Mouse (Mus musculus): ENCODE measurements around the gene Tmem214. TPM values are rescaled to one million over a fixed set of nuclear protein-coding genes. Genes with fewer than 3 reads are reported as not detected.
"Not testable (repeated sequence)": the region's sequence is repeated elsewhere in the genome, so short reads cannot be mapped to it uniquely, and the experiment has no call there.

The Tmem214 gene
- polyA plus RNA-seq, 1 experiment: 81.3 TPM

DNA sequence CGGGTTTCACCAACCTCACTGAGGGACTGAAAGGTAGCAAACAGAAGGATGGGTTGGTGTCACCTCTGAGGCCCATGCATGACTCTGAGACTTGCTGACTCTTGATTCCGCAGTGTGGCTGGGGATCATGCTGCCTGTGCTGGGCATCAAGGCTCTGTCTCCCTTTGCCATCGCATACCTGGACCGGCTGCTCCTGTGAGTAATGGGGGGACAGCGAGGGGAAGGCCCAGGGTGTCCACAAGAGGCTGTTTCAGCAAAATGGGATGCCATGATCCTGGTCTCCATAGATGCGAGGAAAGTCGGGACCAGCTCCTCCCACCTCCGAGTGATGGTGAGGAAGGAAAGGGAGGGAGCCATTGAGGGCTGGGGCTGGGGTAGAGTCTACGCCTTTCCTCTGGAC, 4.8 kb downstream of the Tmem214 start:
- Histone ChIP-seq H3K36me3 (ENCODE audit: control insufficient read depth, insufficient read depth, low read length) (peaks cover 9% of the 10 kb centered on the region), H3K4me3 (ENCODE audit: insufficient read depth, low read depth, low read length) (no peak overlapping the region), H3K27me3 (replicated peaks; ENCODE audit: control insufficient read depth, insufficient read depth, low read length) (no peaks in the 10 kb centered on the region), H3K4me1 (ENCODE audit: control insufficient read depth, insufficient read depth, low read length) (no peaks in the 10 kb centered on the region; the same call in 1 of the 2 replicates), H3K27ac (ENCODE audit: insufficient read depth, low read depth, low read length) (no peak overlapping the region)
- WGBS: 91% methylated on average over 9 of the region's 9 CpGs
- DNase-seq: no peak
- TF ChIP-seq CTCF (conservative IDR thresholded peaks at IDR 0.05; ENCODE audit: insufficient read depth, insufficient read length, low read depth, low read length) (no peak), POLR2A (IDR thresholded peaks at IDR 0.05; ENCODE audit: low read depth, low read length) (no peak)

DNA sequence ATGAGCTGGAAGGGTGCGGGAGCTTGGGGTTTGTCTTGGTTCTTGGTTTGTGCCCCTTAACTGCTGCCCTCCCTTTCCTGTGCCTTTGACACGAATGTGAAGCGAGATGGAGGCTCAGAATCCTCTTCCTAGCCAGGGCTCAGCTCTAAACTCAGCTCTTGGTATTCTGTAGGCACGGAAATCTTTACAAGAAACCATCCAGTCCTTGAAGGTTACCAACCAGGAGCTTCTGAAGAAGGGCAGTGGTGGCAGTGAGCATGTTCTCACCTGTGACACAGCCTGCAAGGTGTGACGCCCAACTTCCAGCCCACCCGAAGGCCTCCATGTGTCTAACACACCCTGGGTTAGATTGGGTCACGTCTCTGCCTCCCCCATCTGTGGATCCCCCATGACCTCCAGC, 6.6 kb downstream of the Tmem214 start:
- Histone ChIP-seq H3K4me1 (ENCODE audit: control insufficient read depth, insufficient read depth, low read length) (no peaks in the 10 kb centered on the region; the same call in 1 of the 2 replicates), H3K27me3 (replicated peaks; ENCODE audit: control insufficient read depth, insufficient read depth, low read length) (no peaks in the 10 kb centered on the region), H3K36me3 (ENCODE audit: control insufficient read depth, insufficient read depth, low read length) (peaks cover 9% of the 10 kb centered on the region), H3K4me3 (ENCODE audit: insufficient read depth, low read depth, low read length) (no peak overlapping the region), H3K27ac (ENCODE audit: insufficient read depth, low read depth, low read length) (no peak overlapping the region)
- 89% methylated on average over 7 of the region's 7 CpGs for WGBS
- no peak for TF ChIP-seq POLR2A (IDR thresholded peaks at IDR 0.05; ENCODE audit: low read depth, low read length)
- TF ChIP-seq CTCF (conservative IDR thresholded peaks at IDR 0.05; ENCODE audit: insufficient read depth, insufficient read length, low read depth, low read length): no peak
- no peak for DNase-seq

DNA sequence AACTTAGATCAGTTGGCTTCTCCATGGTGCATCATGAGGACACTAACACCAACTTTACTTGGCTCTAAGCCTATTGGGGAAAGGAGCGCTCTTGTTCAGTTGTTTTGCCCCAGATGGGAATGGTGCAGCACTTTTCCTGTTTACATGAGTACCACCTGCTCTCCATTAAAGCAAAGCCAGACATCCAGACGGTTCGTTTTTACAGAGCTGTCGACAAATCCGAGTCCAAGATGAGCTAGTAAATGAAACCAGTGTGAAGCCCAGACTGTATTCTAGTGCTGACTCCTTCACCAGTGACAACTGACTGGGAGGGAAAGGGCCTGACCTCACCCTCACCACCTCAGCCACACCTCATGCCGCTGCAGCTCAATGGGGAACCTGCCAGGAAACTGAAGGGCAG, 10.8 kb downstream of the Tmem214 start:
- DNase-seq: no peak

DNA sequence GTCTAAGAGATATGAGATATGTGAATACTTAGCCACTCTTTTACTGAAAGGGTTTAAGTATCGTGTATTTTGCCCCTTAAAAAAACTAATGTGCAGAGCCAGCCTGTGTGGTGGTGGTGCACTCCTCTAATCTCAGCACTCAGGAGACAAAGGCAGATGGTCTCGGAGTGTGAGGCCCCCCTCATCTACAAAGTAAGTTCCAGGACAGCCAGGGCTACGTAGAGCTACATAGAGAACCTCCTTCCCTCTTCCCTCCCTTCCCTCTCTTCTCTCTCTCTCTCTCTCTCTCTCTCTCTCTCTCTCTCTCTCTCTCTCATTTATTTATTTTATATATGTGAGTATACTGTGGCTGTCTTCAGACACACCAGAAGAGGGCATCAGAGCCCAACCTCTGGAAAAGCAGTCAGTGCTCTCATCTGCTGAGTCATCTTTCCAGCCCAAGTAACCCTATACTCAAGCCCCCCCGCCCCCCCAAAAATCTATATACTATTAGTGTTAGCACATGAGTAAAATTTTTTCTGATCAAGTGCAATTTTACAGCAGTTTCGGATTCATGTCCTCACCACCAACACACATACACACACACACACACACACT, 11.6 kb downstream of the Tmem214 start:
- Histone ChIP-seq H3K4me1 (ENCODE audit: control insufficient read depth, insufficient read depth, low read length) (no peaks in the 10 kb centered on the region), H3K36me3 (ENCODE audit: control insufficient read depth, insufficient read depth, low read length) (peaks cover 7% of the 10 kb centered on the region), H3K27ac (ENCODE audit: insufficient read depth, low read depth, low read length) (no peak overlapping the region), H3K27me3 (replicated peaks; ENCODE audit: control insufficient read depth, insufficient read depth, low read length) (no peaks in the 10 kb centered on the region), H3K4me3 (ENCODE audit: insufficient read depth, low read depth, low read length) (no peak overlapping the region)
- no peak for DNase-seq
- TF ChIP-seq POLR2A (IDR thresholded peaks at IDR 0.05; ENCODE audit: low read depth, low read length): no peak
- TF ChIP-seq CTCF (conservative IDR thresholded peaks at IDR 0.05; ENCODE audit: insufficient read depth, insufficient read length, low read depth, low read length): no peak; the same call in 1 of the 2 replicates
- WGBS: 82% methylated on average over 5 of the region's 5 CpGs

More for the DNA sequence above, 10.8 kb downstream of the Tmem214 start:
- Histone ChIP-seq H3K4me1 (ENCODE audit: control insufficient read depth, insufficient read depth, low read length) (no peaks in the 10 kb centered on the region), H3K36me3 (ENCODE audit: control insufficient read depth, insufficient read depth, low read length) (peaks cover 8% of the 10 kb centered on the region), H3K27me3 (replicated peaks; ENCODE audit: control insufficient read depth, insufficient read depth, low read length) (no peaks in the 10 kb centered on the region), H3K27ac (ENCODE audit: insufficient read depth, low read depth, low read length) (no peak overlapping the region), H3K4me3 (ENCODE audit: insufficient read depth, low read depth, low read length) (no peak overlapping the region)
- TF ChIP-seq CTCF (conservative IDR thresholded peaks at IDR 0.05; ENCODE audit: insufficient read depth, insufficient read length, low read depth, low read length) (no peak), POLR2A (IDR thresholded peaks at IDR 0.05; ENCODE audit: low read depth, low read length) (no peak)
- WGBS: 54% methylated on average over 6 of the region's 6 CpGs

DNA sequence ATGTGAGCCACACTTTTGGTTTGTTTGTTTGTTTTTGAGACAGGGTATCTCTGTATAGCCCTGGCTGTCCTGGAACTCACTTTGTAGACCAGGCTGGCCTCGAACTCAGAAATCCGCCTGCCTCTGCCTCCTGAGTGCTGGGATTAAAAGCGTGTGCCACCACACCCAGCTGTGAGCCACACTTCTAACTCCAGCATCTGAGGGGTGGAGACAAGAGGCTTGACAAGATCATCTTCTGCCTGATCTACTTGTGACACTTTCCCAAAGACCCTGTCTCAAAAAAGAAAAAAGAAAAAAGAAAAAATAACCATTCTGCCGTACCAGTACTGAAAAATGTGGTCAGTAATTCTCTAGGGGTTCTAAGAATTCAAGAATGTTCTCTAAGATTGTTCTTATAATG, 14.0 kb downstream of the Tmem214 start:
- WGBS: 85% methylated on average over 4 of the region's 4 CpGs
- DNase-seq: not testable (repeated sequence)

DNA sequence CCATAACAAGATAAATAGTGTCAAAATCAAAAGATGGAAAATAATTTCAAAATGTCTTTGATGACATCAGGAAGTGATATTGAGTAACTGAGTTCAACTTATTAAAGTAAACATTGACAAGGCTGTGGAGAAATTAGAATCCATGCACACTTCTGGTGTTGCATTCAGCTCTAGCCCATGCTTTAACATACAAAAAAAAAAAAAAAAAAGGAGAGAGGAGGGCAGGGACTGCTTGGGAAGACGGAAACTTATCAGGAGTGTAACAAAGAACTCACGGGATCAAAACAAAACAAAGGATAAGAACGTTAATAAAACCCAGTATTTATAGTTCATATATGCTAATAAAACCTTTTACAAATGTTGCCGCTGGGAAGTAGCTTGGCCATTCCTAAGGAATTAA, 18.4 kb downstream of the Tmem214 start:
- Histone ChIP-seq H3K4me1 (ENCODE audit: control insufficient read depth, insufficient read depth, low read length) (peaks cover 6% of the 10 kb centered on the region; the same call in 1 of the 2 replicates), H3K27me3 (replicated peaks; ENCODE audit: control insufficient read depth, insufficient read depth, low read length) (no peaks in the 10 kb centered on the region), H3K4me3 (ENCODE audit: insufficient read depth, low read depth, low read length) (no peak overlapping the region), H3K27ac (ENCODE audit: insufficient read depth, low read depth, low read length) (no peak overlapping the region), H3K36me3 (ENCODE audit: control insufficient read depth, insufficient read depth, low read length) (no peaks in the 10 kb centered on the region)
- 47% methylated on average over 4 of the region's 4 CpGs for WGBS
- TF ChIP-seq POLR2A (IDR thresholded peaks at IDR 0.05; ENCODE audit: low read depth, low read length) (no peak), CTCF (conservative IDR thresholded peaks at IDR 0.05; ENCODE audit: insufficient read depth, insufficient read length, low read depth, low read length) (no peak)
- no peak for DNase-seq

More for the DNA sequence above, 14.0 kb downstream of the Tmem214 start:
- H3K27ac ChIP-seq (ENCODE audit: insufficient read depth, low read depth, low read length); H3K4me3 ChIP-seq (ENCODE audit: insufficient read depth, low read depth, low read length); H3K27me3 ChIP-seq (replicated peaks; ENCODE audit: control insufficient read depth, insufficient read depth, low read length); H3K36me3 ChIP-seq (ENCODE audit: control insufficient read depth, insufficient read depth, low read length); H3K4me1 ChIP-seq (ENCODE audit: control insufficient read depth, insufficient read depth, low read length): not testable (repeated sequence)

DNA sequence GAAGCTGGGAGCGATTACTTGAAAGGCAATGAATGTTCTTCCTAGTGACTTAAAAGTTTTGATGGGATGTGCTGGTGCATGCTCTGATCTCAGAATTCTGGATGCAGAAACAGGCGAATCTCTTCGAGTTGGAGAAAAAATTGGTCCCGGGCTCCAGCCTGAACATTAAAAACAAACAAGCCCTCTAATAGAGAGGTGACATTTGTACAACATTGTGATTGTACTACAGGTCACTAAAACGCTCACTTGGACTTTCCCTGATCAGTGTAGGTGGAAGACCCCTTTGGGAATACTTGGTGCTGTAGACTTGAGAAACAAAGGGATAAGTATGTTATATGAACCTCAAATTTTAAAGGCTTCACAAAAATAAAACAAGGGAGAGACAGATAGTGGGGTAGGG, 18.9 kb downstream of the Tmem214 start:
- Histone ChIP-seq H3K27ac (ENCODE audit: insufficient read depth, low read depth, low read length) (no peak overlapping the region), H3K4me3 (ENCODE audit: insufficient read depth, low read depth, low read length) (no peak overlapping the region), H3K4me1 (ENCODE audit: control insufficient read depth, insufficient read depth, low read length) (peaks cover 6% of the 10 kb centered on the region; the same call in 1 of the 2 replicates), H3K36me3 (ENCODE audit: control insufficient read depth, insufficient read depth, low read length) (no peaks in the 10 kb centered on the region), H3K27me3 (replicated peaks; ENCODE audit: control insufficient read depth, insufficient read depth, low read length) (no peaks in the 10 kb centered on the region)
- no peak for TF ChIP-seq CTCF (conservative IDR thresholded peaks at IDR 0.05; ENCODE audit: insufficient read depth, insufficient read length, low read depth, low read length)
- no peak for DNase-seq
- WGBS: 32% methylated on average over 5 of the region's 5 CpGs
